Mouse (Mus musculus): ENCODE measurements around the gene Cst3.

Gene Cst3

GRCm38 (mm10) chr2:148856630-148857400 lies 18.7 kb downstream of the Cst3 start:
- peak in 1 of 2 experiments; percentile 76 for DNase-seq (ENCODE audit: inconsistent age in 2 of 2, low spot score in 1 of 2)

DNA sequence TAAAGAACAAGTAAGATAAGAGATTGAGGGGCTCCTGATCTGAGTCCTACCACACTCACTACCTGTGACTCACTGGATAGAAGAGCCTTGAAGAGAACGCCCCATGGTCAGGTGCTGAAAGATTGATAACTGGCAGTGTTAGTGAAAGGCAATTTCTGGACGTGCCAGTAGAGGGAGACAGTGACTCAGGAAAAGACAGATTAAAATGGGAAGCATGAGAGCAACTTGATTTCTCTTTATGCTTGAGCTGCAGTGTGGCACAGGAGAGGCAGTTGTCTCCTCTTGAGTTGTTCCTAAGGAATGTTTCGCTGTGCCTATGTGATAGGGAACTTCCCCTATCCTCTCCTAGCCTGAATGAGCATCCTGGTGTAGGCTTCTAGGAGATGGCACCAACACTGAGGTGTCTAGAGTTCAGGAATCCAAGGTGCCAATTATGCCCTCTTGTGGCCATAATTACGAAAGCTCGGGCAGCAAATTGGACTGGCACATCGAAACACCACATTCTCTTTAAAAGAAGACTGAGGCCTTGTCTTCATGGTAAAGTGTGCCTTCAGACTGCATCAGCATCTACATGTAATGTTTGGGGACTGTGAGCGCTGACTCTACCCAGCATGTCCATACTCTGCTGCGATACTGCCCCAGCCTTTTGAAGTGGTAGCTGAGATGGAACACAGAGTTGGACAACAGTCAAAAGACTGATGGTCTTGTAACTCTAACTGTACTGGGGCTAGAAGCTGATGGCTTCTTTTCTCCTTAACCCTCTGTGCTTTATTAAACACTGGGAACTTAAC lies 24.2 kb downstream of the Cst3 start:
- peak; percentile 82 to 97 for DNase-seq (ENCODE audit: inconsistent age in 2 of 2, low spot score in 1 of 2)

DNA sequence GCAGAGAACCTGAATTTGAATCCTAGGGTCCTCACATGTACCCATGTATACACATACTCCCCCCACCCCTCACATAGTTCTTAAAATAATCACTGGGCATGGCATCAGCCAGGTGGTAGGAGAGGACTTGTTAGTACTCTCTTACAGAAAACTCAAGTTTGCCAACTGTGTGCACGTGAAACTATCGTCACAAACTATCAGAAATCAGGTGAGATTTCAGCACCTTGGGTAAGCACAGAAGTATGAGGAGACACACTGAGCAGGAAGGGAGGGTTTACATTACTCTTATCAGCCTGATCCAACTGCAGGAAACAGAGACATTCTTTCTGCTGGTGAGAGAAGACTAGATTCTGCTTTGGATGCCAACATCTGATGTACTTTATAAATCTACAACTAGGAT lies 36.3 kb downstream of the Cst3 start:
- no peak for DNase-seq (ENCODE audit: inconsistent age in 2 of 2, low spot score in 1 of 2)

- no peak for DNase-seq (ENCODE audit: inconsistent age in 2 of 2, low spot score in 1 of 2)
Measured at GRCm38 (mm10) chr2:148838075-148838777, 37.3 kb downstream of the Cst3 start.

- DNase-seq (ENCODE audit: inconsistent age in 2 of 2, low spot score in 1 of 2) = no peak
Measured at GRCm38 (mm10) chr2:148834912-148835311, 40.6 kb downstream of the Cst3 start, which contains the start of gene Cst9. Gene Cst9, plus strand, starts transcription at chr2:148835147.

DNA sequence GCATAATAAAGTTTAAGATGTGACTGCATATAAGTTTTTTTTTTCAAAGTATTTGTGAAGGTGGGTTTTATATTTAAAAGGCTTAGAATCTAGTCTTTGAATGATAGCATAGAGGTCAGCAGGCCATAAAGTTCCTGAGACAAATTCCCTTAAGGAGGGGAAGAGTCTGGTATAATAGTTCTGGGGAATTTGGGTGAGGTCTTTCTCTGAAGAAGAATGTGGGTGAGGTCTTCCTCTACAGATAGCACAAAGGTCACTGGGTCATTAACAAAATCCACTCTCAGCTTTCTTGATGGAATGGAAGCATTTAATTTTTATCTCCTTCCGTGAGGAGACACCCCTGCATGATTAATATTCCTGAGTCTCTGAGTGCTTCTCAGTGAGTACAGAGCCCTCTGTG lies 49.5 kb downstream of the Cst3 start:
- no peak for DNase-seq (ENCODE audit: inconsistent age in 2 of 2, low spot score in 1 of 2)
